Comparison of ENCODE assay signal across 8 mouse cellular contexts in genomic region chr7:101321218-101321827, GRCm38 (mm10). TPM values are rescaled to one million over a fixed set of nuclear protein-coding genes. Genes with fewer than 3 reads are reported as not detected.
DNase-seq lines count a peak whose midpoint lies in the region; ATAC-seq and TF ChIP-seq lines count a peak whose summit lies in the region.

No protein-coding gene starts in this region.

- no peaks in the 10 kb centered on the region for H3K36me3 ChIP-seq in forebrain, embryonic 13.5 days (ENCODE audit: poor library complexity, severe bottlenecking)
- H3K36me3 ChIP-seq in kidney, adult 2 months (ENCODE audit: control insufficient read depth, insufficient read depth, low read length), result no peaks in the 10 kb centered on the region
- no peaks in the 10 kb centered on the region for H3K36me3 ChIP-seq in lung, embryonic 14.5 days (ENCODE audit: insufficient read depth)

- H3K27me3 ChIP-seq in forebrain, embryonic 13.5 days, result peaks cover 38% of the 10 kb centered on the region
- H3K27me3 ChIP-seq in kidney, adult 2 months (replicated peaks; ENCODE audit: control insufficient read depth, insufficient read depth, low read length), result no peaks in the 10 kb centered on the region
- peaks cover 9% of the 10 kb centered on the region; the same call in 1 of the 2 replicates for H3K27me3 ChIP-seq in lung, embryonic 14.5 days (ENCODE audit: insufficient read depth, low read length)

- intact Hi-C loops in heart, postnatal 25 days (cut with DNase I), result no loop called here

- peak; percentile 78 for ATAC-seq in forebrain, embryonic 13.5 days
- peak; percentile 66 for ATAC-seq in lung, embryonic 14.5 days (ENCODE audit: insufficient read depth)

- TF ChIP-seq CTCF in bone marrow macrophage, adult 2 months (IDR thresholded peaks at IDR 0.05; ENCODE audit: low read depth, low read length), result no peak
- no peak for TF ChIP-seq CTCF in kidney, adult 2 months (conservative IDR thresholded peaks at IDR 0.05; ENCODE audit: insufficient read depth, insufficient read length, low read depth, low read length)
- no peak for TF ChIP-seq CTCF in lung, embryonic 14.5 days (IDR thresholded peaks at IDR 0.05; ENCODE audit: low read depth)

- H3K4me2 ChIP-seq in forebrain, embryonic 13.5 days, result peak overlapping the region; percentile 99
- H3K4me2 ChIP-seq in lung, embryonic 14.5 days, result peak overlapping the region; percentile 96

- under 1% methylated on average over 42 of the region's 61 CpGs for WGBS in forebrain, embryonic 13.5 days
- 4% methylated on average over 61 of the region's 61 CpGs for WGBS in kidney, adult 2 months
- 1% methylated on average over 42 of the region's 61 CpGs for WGBS in lung, embryonic 14.5 days

- no peaks in the 10 kb centered on the region for H3K9me3 ChIP-seq in forebrain, embryonic 13.5 days (replicated peaks)
- no peaks in the 10 kb centered on the region for H3K9me3 ChIP-seq in lung, embryonic 14.5 days (ENCODE audit: low read depth, low read length)

- H3K9ac ChIP-seq in forebrain, embryonic 13.5 days, result peak overlapping the region; percentile 77
- peak overlapping the region; percentile 75 for H3K9ac ChIP-seq in lung, embryonic 14.5 days

- DNase-seq in heart, adult 11 months, result peak; percentile 94
- no peak for DNase-seq in heart, postnatal 25 days (ENCODE audit: low spot score)
- peak; percentile 62 for DNase-seq in kidney, adult 2 months
- peak; percentile 68 for DNase-seq in lung, embryonic 14.5 days
- peak; percentile 51 for DNase-seq in retina, embryonic 14.5 days (ENCODE audit: low spot score)
- DNase-seq in urinary bladder, postnatal 4 days (ENCODE audit: low spot score in 2 of 2), result peak; percentile 40 to 68

- peak overlapping the region; percentile 47 for H3K4me3 ChIP-seq in bone marrow macrophage, adult 2 months (ENCODE audit: insufficient read depth, low read length)
- peak overlapping the region; percentile 75 for H3K4me3 ChIP-seq in forebrain, embryonic 13.5 days
- H3K4me3 ChIP-seq in kidney, adult 2 months (ENCODE audit: insufficient read depth, low read depth, low read length), result peak overlapping the region; percentile 83
- peak overlapping the region; percentile 76 for H3K4me3 ChIP-seq in lung, embryonic 14.5 days (ENCODE audit: low read depth, low read length)

- no peak for TF ChIP-seq POLR2A in bone marrow macrophage, adult 2 months (IDR thresholded peaks at IDR 0.05; ENCODE audit: borderline replicate concordance, low read depth, low read length)
- TF ChIP-seq POLR2A in kidney, adult 2 months (IDR thresholded peaks at IDR 0.05; ENCODE audit: low read depth, low read length), result no peak

- H3K27ac ChIP-seq in bone marrow macrophage, adult 2 months (ENCODE audit: insufficient read depth, low read depth, low read length), result no peak overlapping the region
- H3K27ac ChIP-seq in forebrain, embryonic 13.5 days, result no peak overlapping the region
- H3K27ac ChIP-seq in kidney, adult 2 months (ENCODE audit: insufficient read depth, low read depth, low read length), result peak overlapping the region; percentile 66
- H3K27ac ChIP-seq in lung, embryonic 14.5 days (ENCODE audit: low read depth), result peak overlapping the region; percentile 85

- peaks cover 3% of the 10 kb centered on the region; the same call in 1 of the 2 replicates for H3K4me1 ChIP-seq in bone marrow macrophage, adult 2 months (ENCODE audit: control insufficient read depth, insufficient read depth, low read length)
- peaks cover 6% of the 10 kb centered on the region for H3K4me1 ChIP-seq in forebrain, embryonic 13.5 days
- peaks cover 43% of the 10 kb centered on the region; the same call in 1 of the 2 replicates for H3K4me1 ChIP-seq in kidney, adult 2 months (ENCODE audit: control insufficient read depth, insufficient read depth, low read length)
- 0 out of 2 replicates have a peak, but pooled peaks cover 6% of the 10 kb centered on the region for H3K4me1 ChIP-seq in lung, embryonic 14.5 days (ENCODE audit: insufficient read depth)

RNA-seq across cellular contexts. Expression of gene Stard10, which starts 4.4 kb away (rescaled TPM):
- total RNA-seq in heart, postnatal 25 days (2021), result 10 to 100 TPM; 57.4 to 65.4 TPM
- 3.3 and 8.0 TPM in 2 replicates for polyA plus RNA-seq in bone marrow macrophage, adult 2 months (2012; ENCODE audit: insufficient read depth, insufficient read length, missing spikeins)
- 4.4 and 4.6 TPM in 2 replicates for polyA plus RNA-seq in forebrain, embryonic 13.5 days (2015; fragmentation: Nextera tagmentation; extraction: Ambion mirVana)
- polyA plus RNA-seq in kidney, adult 2 months (2012; rRNA removed), result 467 and 503 TPM in 2 replicates
- 35.4 and 38.0 TPM in 2 replicates for polyA plus RNA-seq in lung, embryonic 14.5 days (2014; fragmentation: Nextera tagmentation; extraction: Ambion mirVana)

RNA-seq across cellular contexts. Expression of gene Atg16l2, which starts 19.3 kb away (rescaled TPM):
- 10 to 100 TPM; 11.4 to 12.6 TPM for total RNA-seq in heart, postnatal 25 days (2021)
- polyA plus RNA-seq in bone marrow macrophage, adult 2 months (2012; ENCODE audit: insufficient read depth, insufficient read length, missing spikeins), result 13.2 and 28.0 TPM in 2 replicates
- 14.4 and 14.5 TPM in 2 replicates for polyA plus RNA-seq in forebrain, embryonic 13.5 days (2015; fragmentation: Nextera tagmentation; extraction: Ambion mirVana)
- 12.3 and 19.4 TPM in 2 replicates for polyA plus RNA-seq in kidney, adult 2 months (2012; rRNA removed)
- 13.2 and 14.6 TPM in 2 replicates for polyA plus RNA-seq in lung, embryonic 14.5 days (2014; fragmentation: Nextera tagmentation; extraction: Ambion mirVana)

RNA-seq across cellular contexts. Expression of gene Arap1, which starts 26.5 kb away (rescaled TPM):
- 10 to 100 TPM; 31.6 to 35.9 TPM for total RNA-seq in heart, postnatal 25 days (2021)
- 326 and 363 TPM in 2 replicates for polyA plus RNA-seq in bone marrow macrophage, adult 2 months (2012; ENCODE audit: insufficient read depth, insufficient read length, missing spikeins)
- 4.8 and 6.0 TPM in 2 replicates for polyA plus RNA-seq in forebrain, embryonic 13.5 days (2015; fragmentation: Nextera tagmentation; extraction: Ambion mirVana)
- polyA plus RNA-seq in kidney, adult 2 months (2012; rRNA removed), result 68.7 and 69.7 TPM in 2 replicates
- 108 and 122 TPM in 2 replicates for polyA plus RNA-seq in lung, embryonic 14.5 days (2014; fragmentation: Nextera tagmentation; extraction: Ambion mirVana)

Comparison
In these comparisons a context has a peak if more than half of its experiments do, and no peak if none do; other contexts are left out.
1. H3K27ac ChIP-seq: peak in kidney, adult 2 months (single experiment) and lung, embryonic 14.5 days (single experiment); none in bone marrow macrophage, adult 2 months (single experiment) and forebrain, embryonic 13.5 days (single experiment).
2. RNA of gene Stard10, which starts 4.4 kb away (polyA plus RNA-seq): 467 to 503 TPM in kidney, adult 2 months; 35.4 to 38.0 TPM in lung, embryonic 14.5 days, 3.3 to 8.0 TPM in bone marrow macrophage, adult 2 months and 4.4 to 4.6 TPM in forebrain, embryonic 13.5 days; every median in the first group is over 10 times any median in the second.
3. RNA of gene Arap1, which starts 26.5 kb away (polyA plus RNA-seq): 326 to 363 TPM in bone marrow macrophage, adult 2 months, 108 to 122 TPM in lung, embryonic 14.5 days and 68.7 to 69.7 TPM in kidney, adult 2 months; 4.8 to 6.0 TPM in forebrain, embryonic 13.5 days; every median in the first group is over 10 times any median in the second.
4. Peak in every context shown above with its lines, with median percentiles within 50 percentile points of each other: H3K4me3 ChIP-seq.